Mouse (Mus musculus): Measurements from ENCODE around the gene Hic1.
"Not testable (repeated sequence)": the region's sequence is repeated elsewhere in the genome, so short reads cannot be mapped to it uniquely, and the experiment has no call there.

Gene Hic1

GRCm38 (mm10) chr11:75192336-75193214 lies 23.3 kb upstream of the Hic1 start:
- DNase-seq (ENCODE audit: low read depth, low spot score) = peak; percentile 69

GRCm38 (mm10) chr11:75191841-75192240 lies 22.5 kb upstream of the Hic1 start:
- no peak for DNase-seq (ENCODE audit: low read depth, low spot score)

- DNase-seq (ENCODE audit: low read depth, low spot score) = no peak
Observed at GRCm38 (mm10) chr11:75190905-75191441, 21.7 kb upstream of the Hic1 start, which contains the start of gene Dph1. Gene Dph1 (minus strand): TSS chr11:75191241.

- peak; percentile 73 for DNase-seq (ENCODE audit: low read depth, low spot score)
Observed at GRCm38 (mm10) chr11:75190371-75190724, 21.0 kb upstream of the Hic1 start.

- DNase-seq (ENCODE audit: low read depth, low spot score) = no peak
Observed at GRCm38 (mm10) chr11:75189713-75190370, 20.5 kb upstream of the Hic1 start.

- DNase-seq (ENCODE audit: low read depth, low spot score) = no peak
Observed at GRCm38 (mm10) chr11:75184986-75185385, 15.7 kb upstream of the Hic1 start.

- DNase-seq (ENCODE audit: low read depth, low spot score) = no peak
Observed at GRCm38 (mm10) chr11:75184573-75184972, 15.3 kb upstream of the Hic1 start.

- no peak for DNase-seq (ENCODE audit: low read depth, low spot score)
Observed at GRCm38 (mm10) chr11:75183917-75184570, 14.7 kb upstream of the Hic1 start.

- DNase-seq (ENCODE audit: low read depth, low spot score) = peak; percentile 77
Observed at GRCm38 (mm10) chr11:75178672-75179208, 9.4 kb upstream of the Hic1 start, which contains the start of gene Ovca2. Gene Ovca2 (minus strand): TSS chr11:75178835.

GRCm38 (mm10) chr11:75178011-75178410 lies 8.7 kb upstream of the Hic1 start:
- DNase-seq (ENCODE audit: low read depth, low spot score) = no peak

- not testable (repeated sequence) for DNase-seq (ENCODE audit: low read depth, low spot score)
Observed at GRCm38 (mm10) chr11:75174574-75174973, 5.3 kb upstream of the Hic1 start.

- DNase-seq (ENCODE audit: low read depth, low spot score) = no peak
Observed at GRCm38 (mm10) chr11:75173799-75174165, 4.5 kb upstream of the Hic1 start.

GRCm38 (mm10) chr11:75173095-75173798 lies 3.9 kb upstream of the Hic1 start:
- DNase-seq (ENCODE audit: low read depth, low spot score) = peak; percentile 73

- DNase-seq (ENCODE audit: low read depth, low spot score) = no peak
Observed at GRCm38 (mm10) chr11:75172151-75173094, 3.1 kb upstream of the Hic1 start.

GRCm38 (mm10) chr11:75171186-75171865 lies 2.0 kb upstream of the Hic1 start:
- no peak for DNase-seq (ENCODE audit: low read depth, low spot score)

GRCm38 (mm10) chr11:75170136-75170751 lies 925 bp upstream of the Hic1 start:
- peak; percentile 78 for DNase-seq (ENCODE audit: low read depth, low spot score)

GRCm38 (mm10) chr11:75168590-75169361 lies 543 bp downstream of the Hic1 start:
- DNase-seq (ENCODE audit: low read depth, low spot score) = no peak

All from retina, postnatal 7 days (tissue).